Mouse (Mus musculus) B cell, adult 62 days (primary cell): ENCODE data around the gene Dnaic1. TPM values are rescaled to one million over a fixed set of nuclear protein-coding genes. Genes with fewer than 3 reads are reported as not detected.

Source experiments
- total RNA-seq: library from RNA; stranded (reverse); gene quantifications from 4 replicates; pipeline ENCODE4 v1.2.4, GENCODE M21; 2023

The Dnaic1 gene
- total RNA-seq = not detected in 4 replicates

GRCm38 (mm10) chr4:41569411-41569885 lies at the start of gene Dnaic1, which contains the start of gene Fam219a:
Gene Dnaic1, plus strand, starts transcription at chr4:41569775.
Gene Fam219a, minus strand, starts transcription at chr4:41569538.

GRCm38 (mm10) chr4:41639913-41640507 lies 70.4 kb downstream of the Dnaic1 start, which contains the start of gene Enho:
Gene Enho, minus strand, starts transcription at chr4:41640324.

Other genes starting within 250 kb of the Dnaic1 start
- gene Ubap1, start 220.8 kb upstream of the Dnaic1 start, total RNA-seq = 46.5 to 52.3 TPM (median 48.7 TPM) in 4 replicates
- 3.6 to 4.0 TPM (median 3.9 TPM) in 4 replicates for gene Kif24, start 104.9 kb upstream of the Dnaic1 start, total RNA-seq
- 3.8 to 7.8 TPM (median 5.5 TPM) in 4 replicates for gene Nudt2, start 104.6 kb upstream of the Dnaic1 start, total RNA-seq
- gene AI464131, start 66.7 kb upstream of the Dnaic1 start, total RNA-seq = 0.13 TPM in 1 of 4 replicates, not detected in the others
- not detected in 4 replicates for gene 1110017D15Rik, start 52.4 kb upstream of the Dnaic1 start, total RNA-seq
- gene Fam219a, start 237 bp upstream of the Dnaic1 start, total RNA-seq = 9.9 to 18.5 TPM (median 12.2 TPM) in 4 replicates
- gene Enho, start 70.5 kb downstream of the Dnaic1 start, total RNA-seq = not detected in 4 replicates
- gene Cntfr, start 127.3 kb downstream of the Dnaic1 start, total RNA-seq = 0.91 TPM in 1 of 4 replicates, not detected in the others
- gene Il11ra1, start 130.2 kb downstream of the Dnaic1 start, total RNA-seq = 11.5 to 22.2 TPM (median 15.4 TPM) in 4 replicates
- gene Rpp25l, start 143.8 kb downstream of the Dnaic1 start, total RNA-seq = 26.3 to 37.7 TPM (median 33.0 TPM) in 4 replicates
- gene Dctn3, start 153.4 kb downstream of the Dnaic1 start, total RNA-seq = 59.8 to 70.4 TPM (median 62.9 TPM) in 4 replicates
- not detected in 4 replicates for gene Arid3c, start 161.4 kb downstream of the Dnaic1 start, total RNA-seq
- 47.7 to 60.8 TPM (median 56.0 TPM) in 4 replicates for gene Galt, start 185.5 kb downstream of the Dnaic1 start, total RNA-seq
- gene Sigmar1, start 186.4 kb downstream of the Dnaic1 start, total RNA-seq = 18.1 to 24.9 TPM (median 18.9 TPM) in 4 replicates
- 11.6 to 19.3 TPM (median 15.5 TPM) in 4 replicates for gene Ccl27a, start 204.5 kb downstream of the Dnaic1 start, total RNA-seq